Mouse (Mus musculus) kidney, adult 2 months (tissue): ENCODE data around the gene Phf20.

Experiments
- CTCF ChIP-seq: fragments of 200-500 bp; conservative IDR thresholded peaks from 2 replicates; pipeline ENCODE4 v1.5.1; 2011; ENCODE audit warnings: low read depth, mild to moderate bottlenecking, control low read depth, low read length, moderate library complexity, mixed read lengths; ENCODE audit not compliant: insufficient read depth, insufficient read length
- POLR2A ChIP-seq: fragments of 200-500 bp; IDR thresholded peaks from one replicate; pipeline ENCODE4 v1.6.1; 2011; ENCODE audit warnings: low read depth, low read length, control low read depth

GRCm38 (mm10) chr2:156267636-156268035, 71.4 kb downstream of the Phf20 start:
- no peak for TF ChIP-seq CTCF
- TF ChIP-seq POLR2A = no peak
